Mouse (Mus musculus): ENCODE results near the gene Spaca5.

Gene Spaca5

GRCm38 (mm10) chrX:21068106-21068505 is at the start of gene Spaca5:
Spaca5 (plus strand) TSS chrX:21068406.
- DNase-seq: no peak

GRCm38 (mm10) chrX:21061460-21061859 is 6.7 kb upstream of the Spaca5 start:
- DNase-seq: no peak

- DNase-seq: peak; percentile 70
Observed at GRCm38 (mm10) chrX:21061866-21062543, 6.2 kb upstream of the Spaca5 start, which contains the start of gene Zfp182. Zfp182 (minus strand) TSS chrX:21062316.

GRCm38 (mm10) chrX:21062544-21062890 is 5.7 kb upstream of the Spaca5 start:
- DNase-seq: no peak

- DNase-seq: no peak
Observed at GRCm38 (mm10) chrX:21088645-21088982, 20.4 kb downstream of the Spaca5 start.

- DNase-seq: peak; percentile 51
Observed at GRCm38 (mm10) chrX:21088983-21089866, 21.0 kb downstream of the Spaca5 start, which contains the start of gene Zfp300. Zfp300 (minus strand) TSS chrX:21089527.

- no peak for DNase-seq
Observed at GRCm38 (mm10) chrX:21089867-21090239, 21.6 kb downstream of the Spaca5 start.

GRCm38 (mm10) chrX:21115520-21115919 is 47.3 kb downstream of the Spaca5 start, which contains the start of gene Ssxa1:
Ssxa1 (plus strand) TSS chrX:21115820.
- no peak for DNase-seq
